Mouse (Mus musculus) MEL (cell line): ENCODE results near the gene Slc1a7.

Experiments used
- CTCF ChIP-seq, 3 experiments: IDR thresholded peaks in 2 of 3; conservative IDR thresholded peaks in 1 of 3; 2 replicates each; pipeline ENCODE4 v1.5.1; 2011 to 2012; ENCODE audit warnings: low read length in 3 of 3, low read depth in 2 of 3, mild to moderate bottlenecking in 2 of 3, improper control_type of control experiment in 1 of 3, inconsistent platforms in 1 of 3, mixed read lengths in 1 of 3, moderate library complexity in 1 of 3; ENCODE audit not compliant: control insufficient read depth in 1 of 3, insufficient read depth in 1 of 3, poor library complexity in 1 of 3, severe bottlenecking in 1 of 3
- EP300 ChIP-seq, 2 experiments: IDR thresholded peaks; 2 replicates each; pipeline ENCODE4 v1.6.1; 2011; ENCODE audit warnings: improper control_type of control experiment in 2 of 2, low read length in 2 of 2, low read depth in 1 of 2, mild to moderate bottlenecking in 1 of 2
- HCFC1 ChIP-seq: IDR thresholded peaks from 2 replicates; pipeline ENCODE4 v1.6.1; 2012; ENCODE audit warnings: low read depth, mild to moderate bottlenecking, inconsistent platforms, low read length, improper control_type of control experiment, moderate library complexity
- JUND ChIP-seq: IDR thresholded peaks from 2 replicates; pipeline ENCODE4 v1.6.1; 2011; ENCODE audit warnings: low read depth, mild to moderate bottlenecking, improper control_type of control experiment, low read length
- KAT2A ChIP-seq: conservative IDR thresholded peaks from 2 replicates; pipeline ENCODE4 v1.6.1; 2012; ENCODE audit warnings: low read depth, low read length, improper control_type of control experiment, inconsistent platforms
- MYB ChIP-seq: IDR thresholded peaks from 2 replicates; pipeline ENCODE4 v1.6.1; 2011; ENCODE audit warnings: mild to moderate bottlenecking, low read depth, low read length, improper control_type of control experiment
- SIN3A ChIP-seq: IDR thresholded peaks from 2 replicates; pipeline ENCODE4 v1.6.1; 2012; ENCODE audit warnings: low read length, improper control_type of control experiment, inconsistent platforms
- TAL1 ChIP-seq: IDR thresholded peaks from 2 replicates; pipeline ENCODE4 v1.6.1; 2012; ENCODE audit warnings: mild to moderate bottlenecking, inconsistent platforms, low read length, moderate library complexity, mixed read lengths

DNA sequence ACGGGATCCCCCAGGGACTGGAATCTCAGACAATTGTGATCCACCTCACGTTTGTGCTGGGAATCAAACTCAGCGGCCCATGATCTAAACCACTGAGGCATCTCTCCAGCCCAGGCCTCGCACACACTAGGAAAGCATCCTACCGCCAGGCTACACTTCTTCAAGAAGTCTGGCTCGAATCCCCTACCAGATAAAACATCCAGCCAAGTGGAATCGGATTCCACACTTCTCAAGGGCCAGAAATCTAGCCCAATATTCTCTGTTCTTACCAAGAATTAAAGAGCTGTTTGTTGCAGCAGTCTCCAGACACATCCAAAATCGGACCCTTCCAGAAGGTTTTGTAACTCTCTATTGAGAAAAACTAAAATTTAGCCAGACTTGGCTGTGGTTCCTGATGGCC, 68.9 kb downstream of the Slc1a7 start:
- TF ChIP-seq HCFC1 (no peak), CTCF (IDR thresholded peaks at IDR 0.05 in 2 of 3, conservative IDR thresholded peaks at IDR 0.05 in 1 of 3; ENCODE audit: control insufficient read depth in 1 of 3, insufficient read depth in 1 of 3, low read depth in 2 of 3, low read length in 3 of 3, poor library complexity in 1 of 3, severe bottlenecking in 1 of 3) (no peak), JUND (no peak), EP300 (IDR thresholded peaks at IDR 0.05; ENCODE audit: low read depth in 1 of 2, low read length in 2 of 2) (no peak), TAL1 (no peak), SIN3A (no peak), MYB (no peak), KAT2A (no peak)
